Mouse (Mus musculus): Measurements from ENCODE around the gene Arap2. TPM values are rescaled to one million over a fixed set of nuclear protein-coding genes. Genes with fewer than 3 reads are reported as not detected.
"Not testable (repeated sequence)": the region's sequence is repeated elsewhere in the genome, so short reads cannot be mapped to it uniquely, and the experiment has no call there.

Gene Arap2
- total RNA-seq, 2 experiments from 2014 or later: 6.8 to 10.0 TPM

DNA sequence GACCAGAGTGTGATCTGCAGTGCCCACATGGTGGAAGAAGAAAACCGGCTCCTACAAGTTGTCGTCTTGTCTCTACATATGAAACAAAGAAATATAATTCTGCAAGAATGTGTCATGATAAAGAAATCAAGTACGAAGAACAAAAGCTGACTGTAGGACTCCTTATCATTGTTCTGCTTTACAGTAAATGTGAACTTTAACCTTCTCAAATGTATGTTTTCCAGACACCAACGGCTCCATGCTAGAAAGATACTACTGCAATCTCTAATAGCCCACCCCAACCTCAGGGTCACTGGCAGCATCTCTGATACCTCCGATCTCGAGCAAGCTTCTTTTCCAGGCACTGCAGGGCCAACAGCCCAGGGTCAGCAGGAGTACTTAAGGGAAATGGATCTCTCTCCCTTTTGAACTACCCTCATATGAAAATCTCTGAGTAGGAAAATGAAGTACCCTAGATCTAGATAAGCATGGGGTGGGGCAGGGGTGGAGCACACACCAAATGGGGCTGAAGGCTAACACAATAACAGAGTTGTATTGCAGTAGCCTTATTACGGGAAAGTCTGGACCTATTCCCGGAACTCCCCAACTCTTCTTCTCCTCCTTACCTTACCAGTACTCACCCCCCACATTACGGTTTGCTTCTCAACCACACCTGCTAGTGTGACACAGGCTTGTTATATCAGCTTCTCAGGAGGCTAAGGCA is 22.6 kb downstream of the Arap2 start:
- ATAC-seq (ENCODE audit: poor library complexity, severe bottlenecking): no peak

DNA sequence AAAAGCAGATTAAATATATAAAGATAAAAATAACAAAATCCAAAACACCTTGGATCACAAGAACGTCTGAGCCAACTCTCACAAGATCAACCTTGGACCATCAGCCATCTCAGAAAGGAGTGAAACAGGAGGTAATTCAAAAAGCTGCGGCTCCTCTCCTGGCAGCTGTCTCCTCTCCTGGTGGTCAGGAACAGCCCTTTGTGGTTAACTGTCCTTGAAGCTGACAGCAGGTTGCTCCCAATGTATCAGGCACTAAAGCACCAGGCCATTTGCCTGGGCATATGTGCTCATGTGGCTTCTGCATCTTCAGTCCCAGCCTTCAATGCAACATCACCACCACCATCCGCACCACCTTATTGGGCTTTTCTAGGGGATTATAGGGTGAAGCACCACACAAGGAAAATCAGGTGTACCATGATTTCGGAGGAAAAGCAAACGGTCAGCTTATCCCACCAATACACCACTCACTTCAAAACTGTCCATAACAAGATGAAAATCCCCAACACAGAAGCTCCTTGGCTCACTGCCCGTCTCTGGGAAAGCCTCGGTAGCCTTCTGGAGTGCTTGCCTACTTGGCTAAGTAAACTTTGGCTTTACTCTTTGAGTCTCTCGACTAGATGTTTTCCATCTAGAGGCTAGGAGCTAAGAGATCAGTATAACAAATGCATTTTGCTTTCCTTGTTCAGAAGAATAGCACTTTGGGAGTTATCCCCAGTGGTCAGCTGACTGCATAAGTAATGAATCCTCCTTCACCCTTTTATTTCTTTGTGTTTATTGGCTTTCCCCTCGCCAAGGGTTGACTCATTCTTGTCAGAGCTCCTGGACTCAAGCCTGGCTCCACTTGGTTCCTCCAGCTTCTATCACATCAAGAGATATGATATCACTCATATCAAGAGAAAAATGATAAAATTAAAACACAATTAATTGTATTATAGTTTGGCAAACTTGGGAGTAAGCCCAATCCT is 26.2 kb downstream of the Arap2 start:
- no peak for ATAC-seq (ENCODE audit: poor library complexity, severe bottlenecking)

DNA sequence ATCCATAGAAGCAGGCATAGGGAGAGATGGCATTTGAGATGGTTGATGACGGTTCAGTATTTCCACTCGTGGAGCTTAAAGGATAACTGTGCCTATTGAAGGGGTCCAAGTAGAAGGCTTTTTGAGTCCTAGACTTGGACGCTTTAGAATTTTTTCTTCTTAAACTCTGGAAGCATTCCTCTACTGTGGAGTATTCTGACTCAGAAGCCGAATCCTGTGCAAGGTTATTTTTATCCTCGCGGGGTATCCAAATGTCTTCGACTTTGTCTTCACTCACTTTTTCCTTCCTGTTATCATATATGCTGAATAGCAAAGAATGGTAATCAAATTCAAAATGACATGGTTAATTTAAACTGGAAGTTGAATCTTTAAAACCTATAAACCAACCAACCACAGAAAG is 35.4 kb downstream of the Arap2 start:
- not testable (repeated sequence) for ATAC-seq (ENCODE audit: poor library complexity, severe bottlenecking)

DNA sequence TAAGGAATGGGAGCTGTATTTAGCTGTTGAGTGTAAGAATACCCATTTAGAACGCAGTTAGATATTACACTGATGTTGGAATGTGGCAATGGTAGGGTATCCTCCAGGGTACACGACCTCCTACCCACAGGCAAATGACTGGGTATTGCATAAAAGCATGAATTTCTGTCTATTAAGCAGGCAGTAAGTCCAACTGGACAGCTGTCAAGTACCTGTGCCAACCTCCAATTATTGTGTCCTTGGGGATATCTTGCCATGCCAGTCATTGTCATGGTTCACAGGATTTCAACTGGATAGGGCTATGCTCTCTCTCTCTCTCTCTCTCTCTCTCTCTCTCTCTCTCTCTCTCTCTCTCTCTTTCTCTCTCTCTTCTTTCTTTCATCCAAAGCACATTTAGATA is 40.4 kb downstream of the Arap2 start:
- no peak for ATAC-seq (ENCODE audit: poor library complexity, severe bottlenecking)

DNA sequence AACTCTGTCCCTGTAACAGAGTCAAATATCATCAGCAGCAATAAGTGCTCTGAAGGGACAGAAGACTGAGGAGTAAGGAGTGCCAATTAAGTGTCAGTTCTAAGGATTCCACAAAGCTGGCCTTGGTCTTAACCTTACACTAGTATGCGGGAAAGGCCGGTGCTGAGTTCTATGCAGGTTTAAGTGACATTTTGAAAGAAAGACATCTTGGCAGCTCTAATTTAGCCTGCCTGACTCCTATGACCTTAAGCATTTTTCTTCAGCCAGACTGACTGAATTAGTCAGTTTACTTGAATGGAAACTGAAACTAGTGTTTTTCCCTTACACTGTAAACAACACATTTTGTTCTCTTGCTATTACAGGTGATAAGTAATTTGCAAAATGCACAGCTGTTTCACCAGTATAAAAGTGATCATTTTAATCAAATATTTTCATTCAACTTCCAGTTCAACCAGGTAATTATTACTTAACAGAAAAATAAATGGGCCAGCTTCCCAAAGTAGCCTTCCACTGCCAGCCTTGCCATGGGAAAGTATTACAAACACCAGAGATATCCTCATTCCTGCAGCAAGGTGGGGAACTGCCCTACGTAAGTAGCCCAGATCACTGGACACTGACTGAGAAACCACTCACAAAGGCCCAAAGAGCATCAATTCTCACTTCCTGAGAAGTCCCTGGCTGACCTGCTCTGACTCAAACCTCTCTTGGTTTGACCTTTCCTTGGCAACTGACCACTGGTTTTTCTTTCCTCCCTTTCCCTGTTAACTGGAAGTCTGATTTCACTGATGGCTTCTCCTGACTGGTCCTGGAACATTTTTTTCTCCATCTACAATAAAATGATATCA is 42.5 kb downstream of the Arap2 start:
- no peak for ATAC-seq (ENCODE audit: poor library complexity, severe bottlenecking)

DNA sequence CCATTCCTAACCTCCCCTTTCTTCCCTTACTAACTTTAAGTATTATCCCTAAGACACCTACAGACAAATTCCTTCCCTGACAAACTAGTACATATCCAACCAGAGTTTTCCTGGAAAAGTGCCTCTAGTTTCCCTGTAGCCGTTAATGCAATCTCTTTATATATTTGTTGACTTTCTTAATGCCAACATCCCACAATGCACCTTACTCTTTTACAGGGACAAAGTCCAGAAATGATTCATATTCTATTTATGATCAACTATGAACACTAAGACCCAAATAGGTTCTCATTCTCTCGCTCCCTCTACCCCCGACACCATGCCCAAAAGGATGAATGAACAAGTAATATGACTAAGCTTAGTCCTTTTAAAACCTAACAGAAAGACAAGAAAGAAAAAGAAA is 49.5 kb downstream of the Arap2 start:
- ATAC-seq (ENCODE audit: poor library complexity, severe bottlenecking): no peak

DNA sequence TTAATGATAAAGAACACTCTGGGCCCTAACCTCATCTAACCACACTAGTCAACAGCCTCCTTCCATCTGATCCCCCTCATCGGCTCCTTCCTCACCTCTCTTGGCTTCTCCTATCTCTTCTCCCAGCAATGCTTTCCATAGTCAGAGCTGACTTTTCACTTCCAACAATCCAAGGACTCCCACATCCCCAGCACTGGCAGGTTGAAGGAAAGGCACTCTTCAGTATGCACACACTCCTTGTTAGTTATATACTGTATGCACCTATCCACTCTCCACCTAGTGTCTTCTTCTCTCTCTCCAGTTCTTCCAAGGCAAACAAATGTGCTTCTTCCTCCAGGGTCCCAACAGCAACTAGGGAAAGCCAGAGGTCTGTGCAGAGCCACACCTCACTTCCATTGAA is 50.0 kb downstream of the Arap2 start:
- ATAC-seq (ENCODE audit: poor library complexity, severe bottlenecking): no peak

DNA sequence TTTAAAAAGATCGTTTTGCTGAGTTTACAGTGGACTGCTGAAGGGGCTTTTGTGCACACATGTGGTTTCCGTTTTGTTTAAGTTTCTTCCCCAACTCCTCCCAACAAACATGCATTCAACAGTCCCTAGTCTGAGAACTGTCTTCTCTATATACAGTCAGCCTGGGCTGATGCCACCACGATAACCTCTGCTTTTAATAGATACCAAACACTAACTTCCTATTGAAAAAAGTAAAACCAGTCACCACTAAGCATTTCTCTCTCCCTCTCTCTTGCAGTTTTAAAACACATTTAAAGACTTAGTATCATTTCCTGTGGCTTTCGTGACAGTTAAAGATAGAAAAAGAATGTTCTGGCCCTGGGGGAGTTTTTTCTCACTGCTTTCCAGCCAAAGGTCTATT is 50.5 kb downstream of the Arap2 start:
- ATAC-seq (ENCODE audit: poor library complexity, severe bottlenecking): peak; percentile 35; the same call in 1 of the 2 replicates

DNA sequence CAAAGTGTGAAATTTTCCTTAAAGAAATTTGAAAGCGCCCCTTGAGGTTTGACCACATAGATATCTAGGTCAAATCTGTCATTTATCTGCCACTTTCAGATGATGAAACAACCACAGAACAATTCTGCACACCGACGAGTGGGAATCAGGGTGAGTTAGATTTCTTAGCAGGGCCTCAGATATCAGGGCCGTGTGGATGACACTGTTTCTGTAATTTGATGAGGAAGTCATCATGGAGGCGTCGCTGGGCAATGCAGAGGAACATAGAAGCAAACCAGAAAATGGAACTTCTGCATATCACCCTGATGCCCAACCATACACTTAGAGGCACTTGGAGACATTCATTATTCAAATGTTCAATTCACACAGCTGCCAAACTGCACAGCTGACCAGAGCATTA is 55.0 kb downstream of the Arap2 start:
- ATAC-seq (ENCODE audit: poor library complexity, severe bottlenecking): peak; percentile 66

DNA sequence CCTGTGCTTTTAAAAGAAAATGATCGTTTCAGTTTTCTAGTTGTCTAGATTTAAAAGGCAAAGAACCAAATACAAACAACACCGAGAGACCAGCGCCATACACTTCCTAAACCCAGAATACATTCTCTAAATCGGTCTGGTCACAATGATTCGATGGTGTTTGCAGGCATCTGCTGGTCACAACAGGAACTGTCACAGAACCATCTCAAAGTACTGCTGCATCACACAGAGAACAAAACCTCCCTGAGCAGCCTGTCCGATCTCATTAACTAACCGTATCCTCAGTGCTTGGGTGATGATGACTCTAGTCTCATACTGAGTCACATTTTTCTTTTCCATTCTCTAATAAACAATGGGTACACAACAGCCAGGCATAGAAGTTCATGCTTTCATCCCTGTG is 59.1 kb downstream of the Arap2 start:
- peak; percentile 54 for ATAC-seq (ENCODE audit: poor library complexity, severe bottlenecking)

DNA sequence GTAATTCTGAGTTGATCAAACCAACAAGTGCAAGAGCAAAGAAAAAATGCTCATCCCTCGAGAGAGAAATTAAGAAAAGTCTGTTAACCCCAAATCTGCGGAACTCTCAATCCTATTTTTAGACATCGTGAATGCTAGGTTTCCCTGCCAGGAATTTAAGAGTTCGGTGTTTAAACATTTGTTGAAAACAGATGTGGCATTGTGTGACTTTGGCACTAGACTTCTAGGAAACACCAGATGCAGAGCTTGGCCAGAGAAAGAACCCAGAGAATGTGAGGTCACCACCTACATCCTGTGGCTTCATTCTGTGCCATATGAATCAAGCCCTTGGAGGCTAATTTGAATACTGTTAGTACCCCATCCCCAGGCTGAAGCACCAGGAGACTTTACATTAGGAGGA is 76.0 kb downstream of the Arap2 start:
- no peak for ATAC-seq (ENCODE audit: poor library complexity, severe bottlenecking)

DNA sequence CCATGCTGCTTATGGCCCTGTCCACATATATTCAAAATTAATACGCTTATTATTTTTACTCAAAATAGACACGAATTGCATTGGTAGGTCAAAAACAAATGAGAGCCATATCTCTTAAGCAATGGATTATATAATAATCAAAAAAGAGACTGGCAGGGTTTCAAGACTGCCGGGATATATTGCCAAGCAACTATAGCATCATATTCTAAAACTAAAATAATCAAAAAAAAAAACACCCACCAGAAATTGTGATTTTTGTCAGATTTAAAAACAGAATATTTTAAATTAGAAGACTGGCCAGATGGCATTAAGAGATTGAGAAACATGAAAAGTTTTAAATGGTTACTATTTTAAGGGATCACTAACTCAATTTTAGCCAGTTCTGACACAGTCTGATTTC is 82.2 kb downstream of the Arap2 start:
- no peak for ATAC-seq (ENCODE audit: poor library complexity, severe bottlenecking)

DNA sequence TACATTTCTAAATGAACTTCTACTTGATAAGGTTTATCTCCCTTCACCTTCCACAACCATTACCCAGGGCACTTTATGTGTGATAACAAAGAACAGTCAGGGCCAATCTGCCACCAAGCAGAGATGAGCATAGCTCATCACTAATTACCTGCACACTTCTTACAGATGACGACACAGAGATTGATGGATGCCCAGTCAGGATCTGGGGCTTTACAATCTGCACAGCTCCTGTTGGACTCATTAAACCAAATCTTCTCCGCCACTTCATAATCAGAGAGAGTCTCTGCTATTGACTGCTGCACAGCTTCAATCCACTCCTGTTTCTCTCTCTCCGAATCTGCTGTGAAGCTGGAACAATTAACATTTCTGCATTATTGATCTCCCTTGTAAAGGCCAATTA is 82.8 kb downstream of the Arap2 start:
- ATAC-seq (ENCODE audit: poor library complexity, severe bottlenecking): no peak

DNA sequence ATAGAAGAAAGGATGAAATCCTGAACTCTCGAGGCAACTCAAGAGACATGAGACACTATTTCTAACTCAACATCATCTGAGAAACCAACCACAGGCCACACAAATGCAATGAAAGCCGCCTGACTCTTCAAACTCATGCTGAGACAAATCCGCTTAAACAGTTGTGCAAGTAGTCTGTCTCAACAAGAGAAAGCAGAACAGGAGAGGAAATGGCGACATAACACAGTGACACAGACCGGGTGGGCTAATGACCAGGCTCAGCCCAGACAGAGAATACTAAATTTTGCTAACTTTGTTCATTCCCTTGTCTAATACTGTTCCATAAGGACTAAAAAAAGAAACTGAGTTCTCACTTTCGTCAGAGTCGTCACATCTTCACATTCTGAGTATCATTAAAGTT is 88.6 kb downstream of the Arap2 start:
- ATAC-seq (ENCODE audit: poor library complexity, severe bottlenecking): peak; percentile 95

DNA sequence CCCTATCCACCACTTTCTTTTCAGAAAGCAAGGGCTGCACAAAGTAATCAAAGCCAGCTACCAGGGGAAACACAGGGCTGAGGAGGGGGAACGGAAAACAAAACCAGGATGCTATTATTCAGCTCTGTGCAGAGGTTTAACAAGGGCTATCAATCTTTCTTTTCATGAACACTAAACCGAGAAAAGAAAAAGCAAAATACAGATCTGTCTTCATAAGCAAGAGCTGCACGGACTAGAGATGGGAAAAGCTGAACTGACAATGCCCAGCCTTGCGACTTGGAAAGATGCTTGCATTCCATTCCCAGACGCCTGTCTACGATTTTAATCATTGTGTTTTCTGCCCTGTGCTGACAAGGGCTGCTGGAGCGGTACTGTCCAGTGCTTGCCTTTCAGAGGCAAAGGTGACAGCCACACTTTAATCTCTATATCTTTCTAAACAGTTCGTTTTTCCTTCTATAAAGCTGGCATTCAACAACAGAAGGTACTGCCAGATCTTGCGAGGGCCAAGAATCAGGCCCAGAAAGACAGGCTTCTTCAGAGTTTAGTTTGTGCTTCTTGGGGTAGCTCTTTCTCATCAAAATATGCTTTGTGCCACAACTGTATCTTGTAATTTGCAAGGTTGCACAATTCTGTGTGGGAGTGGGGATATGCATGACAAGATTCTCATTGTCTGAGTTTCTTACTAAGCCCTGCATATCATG is 93.1 kb downstream of the Arap2 start:
- ATAC-seq (ENCODE audit: poor library complexity, severe bottlenecking): no peak

DNA sequence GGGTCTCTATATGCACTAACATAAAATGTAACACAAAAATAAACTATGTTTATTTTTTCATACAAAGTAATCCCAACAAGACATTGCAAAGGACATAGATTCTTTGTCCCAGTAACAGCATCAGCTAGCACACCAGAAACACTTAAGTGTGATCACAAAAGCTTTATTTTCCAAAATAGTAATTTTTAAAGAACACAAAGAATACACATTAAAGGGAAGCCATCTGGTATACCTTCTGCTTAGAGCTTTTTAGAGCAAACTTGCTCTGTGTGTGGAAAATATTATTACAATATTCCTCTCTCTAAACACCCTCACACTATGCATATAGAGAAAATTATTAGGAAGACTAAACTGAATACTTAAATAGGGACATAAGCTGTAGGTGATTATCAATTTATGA is 100.6 kb downstream of the Arap2 start:
- no peak for ATAC-seq (ENCODE audit: poor library complexity, severe bottlenecking)

DNA sequence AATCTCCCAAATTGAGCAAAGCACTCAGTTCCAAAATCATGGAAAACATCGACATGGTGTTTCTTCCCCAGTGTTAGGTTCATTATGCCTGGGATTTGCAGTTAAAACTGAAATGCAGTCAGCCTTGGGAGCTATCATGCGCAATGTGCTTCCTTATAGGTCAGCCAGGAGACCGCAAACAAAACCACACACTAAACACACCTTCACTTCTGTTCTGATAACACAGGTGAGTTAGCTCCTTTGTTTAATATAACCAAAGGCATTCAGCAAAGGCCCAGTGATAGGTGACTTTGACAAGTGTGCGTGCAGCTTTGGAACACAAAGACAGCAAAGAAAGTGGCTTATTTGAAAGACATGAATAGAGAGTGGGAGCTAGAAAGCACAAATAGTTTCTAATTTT is 101.1 kb downstream of the Arap2 start:
- no peak for ATAC-seq (ENCODE audit: poor library complexity, severe bottlenecking)

DNA sequence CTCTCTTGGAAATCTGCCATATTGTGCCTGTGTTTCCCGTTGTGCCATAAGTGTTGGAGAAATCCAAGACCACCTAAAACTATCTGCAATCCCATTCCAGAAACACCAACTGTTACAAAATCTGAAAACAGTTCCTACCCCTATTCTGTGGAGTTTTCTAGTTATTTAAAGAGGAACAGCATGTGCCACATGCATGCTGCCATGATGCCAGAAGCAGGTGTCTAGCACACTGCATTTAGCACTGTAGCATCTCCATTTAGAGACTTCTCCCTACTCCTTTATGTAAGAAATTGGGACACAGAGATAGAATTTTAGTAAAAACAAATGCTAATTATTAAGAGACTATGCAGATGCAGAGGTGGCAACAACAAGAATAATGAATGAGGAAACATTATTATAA is 102.8 kb downstream of the Arap2 start:
- ATAC-seq (ENCODE audit: poor library complexity, severe bottlenecking): no peak

DNA sequence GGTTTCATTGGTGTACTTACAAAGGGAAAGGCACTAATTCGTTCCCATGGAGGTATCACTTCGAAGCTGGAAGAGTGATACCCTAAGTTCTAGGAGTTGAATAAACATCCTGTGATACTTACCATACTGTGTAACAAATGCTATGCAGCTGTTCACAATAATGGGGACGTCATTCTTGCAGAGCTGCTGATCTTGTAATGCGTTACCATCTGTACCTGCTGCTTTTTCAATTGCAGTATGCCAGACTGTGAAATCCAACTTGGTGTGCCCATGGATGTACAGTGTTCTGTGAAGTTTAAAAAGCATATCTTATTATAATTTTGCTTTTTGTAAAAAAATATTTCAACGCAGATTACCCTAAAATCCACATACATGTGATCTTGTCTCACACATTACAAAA is 112.0 kb downstream of the Arap2 start:
- no peak for ATAC-seq (ENCODE audit: poor library complexity, severe bottlenecking)

DNA sequence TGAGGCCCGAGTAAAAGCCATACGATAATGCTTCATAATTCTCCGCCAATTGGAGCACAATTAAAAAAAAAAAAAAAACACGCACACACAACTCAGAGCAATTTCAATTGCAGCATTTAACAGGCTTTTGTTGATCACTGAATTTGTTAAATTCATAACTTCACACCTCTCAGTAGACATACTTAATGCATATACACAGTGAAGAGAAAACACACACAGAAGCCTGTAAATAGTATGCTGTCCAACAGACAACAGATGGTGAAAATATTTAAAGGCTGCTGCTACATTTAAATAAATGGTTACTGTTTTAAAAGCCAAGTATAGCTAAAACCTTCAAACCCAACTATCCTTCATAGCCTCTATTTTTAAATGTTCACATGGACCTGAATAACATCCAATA is 123.6 kb downstream of the Arap2 start:
- no peak for ATAC-seq (ENCODE audit: poor library complexity, severe bottlenecking)

DNA sequence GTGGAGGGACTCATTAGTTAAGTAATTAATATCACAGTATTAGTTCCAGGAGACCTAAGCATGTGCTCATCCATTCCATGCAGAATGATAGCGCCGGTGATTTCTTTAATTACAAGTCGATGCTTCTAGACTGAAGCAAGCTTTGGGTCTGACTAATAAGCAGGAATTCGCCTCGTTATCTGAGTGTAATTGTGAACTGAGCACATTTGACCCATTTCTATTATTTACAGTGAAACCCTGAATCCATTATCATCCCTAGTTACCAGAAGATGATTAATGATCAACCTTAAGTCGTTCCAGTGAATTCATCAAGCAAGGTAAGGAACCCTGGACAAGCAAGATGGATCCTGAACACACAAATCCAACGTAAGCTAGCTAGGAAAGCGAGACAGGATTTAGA is 125.5 kb downstream of the Arap2 start:
- ATAC-seq (ENCODE audit: poor library complexity, severe bottlenecking): no peak

All from megakaryocyte, adult 5-6 weeks (primary cell).